Mouse (Mus musculus): Measurements from ENCODE around the gene Nptx1.

The Nptx1 gene

GRCm38 (mm10) chr11:119550546-119551335, 3.2 kb upstream of the Nptx1 start:
- no peak for DNase-seq (ENCODE audit: low spot score)

- no peak for DNase-seq (ENCODE audit: low spot score)
Measured at GRCm38 (mm10) chr11:119549371-119549811, 1.8 kb upstream of the Nptx1 start.

GRCm38 (mm10) chr11:119548741-119549370, 1.3 kb upstream of the Nptx1 start:
- no peak for DNase-seq (ENCODE audit: low spot score)

GRCm38 (mm10) chr11:119547951-119548591, 518 bp upstream of the Nptx1 start:
- DNase-seq (ENCODE audit: low spot score) = no peak

- DNase-seq (ENCODE audit: low spot score) = no peak
Measured at GRCm38 (mm10) chr11:119546496-119547182, 914 bp downstream of the Nptx1 start.

- DNase-seq (ENCODE audit: low spot score) = no peak
Measured at GRCm38 (mm10) chr11:119545741-119546495, 1.6 kb downstream of the Nptx1 start.

GRCm38 (mm10) chr11:119545281-119545680, 2.3 kb downstream of the Nptx1 start:
- DNase-seq (ENCODE audit: low spot score) = no peak

GRCm38 (mm10) chr11:119544518-119545105, 2.9 kb downstream of the Nptx1 start:
- no peak for DNase-seq (ENCODE audit: low spot score)

- DNase-seq (ENCODE audit: low spot score) = no peak
Measured at GRCm38 (mm10) chr11:119543816-119544517, 3.6 kb downstream of the Nptx1 start.

- DNase-seq (ENCODE audit: low spot score) = no peak
Measured at GRCm38 (mm10) chr11:119542886-119543285, 4.7 kb downstream of the Nptx1 start.

GRCm38 (mm10) chr11:119542371-119542770, 5.2 kb downstream of the Nptx1 start:
- no peak for DNase-seq (ENCODE audit: low spot score)

GRCm38 (mm10) chr11:119541082-119541481, 6.5 kb downstream of the Nptx1 start:
- DNase-seq (ENCODE audit: low spot score) = no peak

GRCm38 (mm10) chr11:119540560-119540959, 7.0 kb downstream of the Nptx1 start:
- no peak for DNase-seq (ENCODE audit: low spot score)

- no peak for DNase-seq (ENCODE audit: low spot score)
Measured at GRCm38 (mm10) chr11:119539944-119540343, 7.6 kb downstream of the Nptx1 start.

GRCm38 (mm10) chr11:119533745-119534144, 13.8 kb downstream of the Nptx1 start:
- no peak for DNase-seq (ENCODE audit: low spot score)

GRCm38 (mm10) chr11:119532460-119532859, 15.1 kb downstream of the Nptx1 start:
- no peak for DNase-seq (ENCODE audit: low spot score)

GRCm38 (mm10) chr11:119528930-119529329, 18.6 kb downstream of the Nptx1 start:
- DNase-seq (ENCODE audit: low spot score) = no peak

- DNase-seq (ENCODE audit: low spot score) = no peak
Measured at GRCm38 (mm10) chr11:119526068-119526966, 21.2 kb downstream of the Nptx1 start.

- no peak for DNase-seq (ENCODE audit: low spot score)
Measured at GRCm38 (mm10) chr11:119524545-119524949, 23.0 kb downstream of the Nptx1 start.

- DNase-seq (ENCODE audit: low spot score) = no peak
Measured at GRCm38 (mm10) chr11:119523392-119523791, 24.2 kb downstream of the Nptx1 start.
